Mouse (Mus musculus) ovary, postnatal 10 days (tissue): ENCODE measurements around the gene Fbxl16.
"Not testable (repeated sequence)": the region's sequence is repeated elsewhere in the genome, so short reads cannot be mapped to it uniquely, and the experiment has no call there.

Source experiments
- DNase-seq: peaks from one replicate; pipeline ENCODE4 v3.0.0; 2022; ENCODE audit warnings: low spot score

Gene Fbxl16

DNA sequence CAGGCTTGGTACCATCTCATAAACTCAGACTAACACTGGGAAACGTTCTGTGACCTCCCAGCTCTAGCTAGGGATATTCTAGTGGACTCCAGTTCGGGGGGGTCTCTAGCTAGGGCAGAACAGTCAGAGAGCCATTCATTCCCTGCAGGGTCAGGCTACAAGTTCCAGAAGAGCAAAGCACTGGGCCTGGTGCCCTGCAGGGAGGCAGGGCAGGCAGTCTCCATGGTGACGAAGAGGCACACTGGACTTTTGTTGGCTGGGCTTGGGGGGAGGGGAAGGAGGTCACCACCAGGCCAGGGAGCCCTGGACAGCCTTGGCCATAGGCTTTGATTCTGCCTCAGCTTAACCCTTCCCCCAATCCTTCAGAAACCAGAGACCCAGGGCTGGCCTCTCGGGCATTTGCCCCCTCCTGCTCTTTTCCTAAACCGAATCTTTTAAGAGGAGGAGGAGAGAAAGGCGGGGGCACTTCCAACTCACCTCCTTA, 13.2 kb upstream of the Fbxl16 start, which contains the start of gene AC134908.4:
Gene AC134908.4 (minus strand): TSS at position 51 of the 484 bp plus-strand sequence.
- DNase-seq, result no peak

DNA sequence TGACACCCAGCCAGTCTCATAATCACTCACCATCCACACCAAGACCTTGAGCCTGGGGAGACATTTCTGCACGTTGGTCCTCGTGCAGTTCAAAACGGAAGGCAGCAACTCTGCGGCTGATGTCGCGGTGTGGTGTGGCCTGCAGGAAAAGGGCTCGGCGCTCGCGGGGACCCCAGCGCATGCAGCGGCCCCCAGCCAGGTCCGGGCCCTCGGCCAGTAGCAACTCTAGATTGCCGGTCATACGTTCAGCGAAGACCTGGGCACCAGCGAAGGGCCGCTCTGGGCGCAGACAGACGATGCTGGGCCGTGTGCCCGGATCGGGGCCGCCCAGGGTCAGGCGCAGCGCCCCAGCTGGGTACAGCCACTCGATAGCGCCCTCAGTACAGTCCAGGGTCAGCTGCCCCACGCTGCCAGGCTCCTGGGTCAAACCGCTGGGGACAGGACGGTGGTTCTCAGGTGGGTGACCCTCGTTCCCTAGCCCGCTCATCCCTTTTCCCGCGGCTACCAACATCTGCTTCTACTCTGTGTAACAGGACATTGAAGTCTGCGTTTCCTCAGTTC, 12.6 kb upstream of the Fbxl16 start:
- DNase-seq, result no peak

DNA sequence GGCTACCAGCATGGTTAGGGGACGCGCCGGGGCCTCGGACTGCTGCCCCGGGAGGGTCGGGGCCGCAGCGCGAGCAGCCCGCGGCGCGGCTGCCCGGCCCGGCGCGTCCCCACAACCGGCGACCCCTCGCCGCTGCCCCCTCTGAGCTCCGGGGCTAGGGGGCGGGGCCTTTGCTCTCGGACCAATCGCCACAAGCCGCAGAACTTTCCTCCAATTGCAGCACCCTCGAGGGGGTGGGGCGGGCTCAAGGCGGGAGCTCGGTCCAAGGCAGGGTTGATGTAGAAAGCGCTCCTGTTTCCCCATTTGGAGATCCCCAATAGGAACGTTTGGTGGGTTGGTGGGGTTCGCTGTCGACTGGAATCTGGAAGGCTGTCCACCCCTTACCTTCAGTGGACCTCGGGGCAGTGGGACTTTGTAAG, 11.9 kb upstream of the Fbxl16 start, which contains the start of gene Metrn:
Gene Metrn (minus strand): TSS at position 186 of the 419 bp plus-strand sequence.
- DNase-seq, result peak; percentile 72

DNA sequence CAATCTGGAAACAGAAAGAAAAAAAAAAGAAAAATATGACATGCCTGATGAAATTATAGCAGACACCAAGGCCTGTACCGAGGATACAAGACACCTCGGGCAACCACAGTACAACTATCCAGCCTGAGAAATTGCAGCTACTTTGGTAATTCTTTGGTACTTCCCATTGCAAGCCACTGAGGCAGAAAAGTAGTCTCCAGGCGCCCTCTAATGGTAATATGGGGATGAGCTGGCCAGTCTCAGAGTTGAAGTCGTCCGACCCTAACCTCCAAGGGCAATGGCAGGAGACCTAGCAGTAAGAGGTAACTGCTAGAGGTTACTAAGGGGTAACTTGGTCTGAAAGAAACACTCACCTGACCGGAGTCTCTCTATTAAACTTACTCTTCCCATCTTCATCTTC, 7.9 kb upstream of the Fbxl16 start:
- no peak for DNase-seq

DNA sequence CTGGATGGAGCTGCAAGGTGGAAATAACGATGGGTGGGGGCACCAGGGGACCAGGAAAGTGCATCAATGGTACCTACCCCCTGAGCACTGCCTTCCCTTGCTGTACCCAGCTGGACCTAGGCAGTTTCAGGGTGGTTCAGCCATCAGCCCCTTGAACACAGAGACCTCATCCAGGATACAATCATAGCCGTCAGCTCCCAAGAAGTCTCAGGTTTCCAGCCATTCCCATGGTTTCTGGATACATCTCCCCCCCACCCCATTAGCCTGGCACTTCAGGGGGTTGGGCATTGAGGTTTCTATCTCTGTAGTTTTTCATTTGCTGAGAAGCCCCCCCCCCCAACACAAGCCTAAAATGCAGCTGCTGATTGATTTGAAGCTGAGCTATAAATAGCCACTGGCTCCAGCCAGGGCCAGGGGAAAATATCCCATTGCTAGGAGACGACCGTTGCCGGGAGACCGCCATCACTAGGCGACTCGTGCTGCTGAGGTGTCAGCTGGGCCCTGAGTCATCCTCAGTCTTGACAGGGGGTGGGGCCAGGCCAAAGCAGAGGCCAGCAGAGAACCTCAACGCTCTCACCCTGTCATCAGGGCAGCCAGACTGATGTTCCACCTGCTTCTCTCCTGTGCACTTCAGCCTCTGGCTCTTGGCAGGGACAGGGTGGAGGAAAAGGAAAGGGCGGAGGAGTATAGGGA, 5.9 kb upstream of the Fbxl16 start:
- DNase-seq, result no peak

DNA sequence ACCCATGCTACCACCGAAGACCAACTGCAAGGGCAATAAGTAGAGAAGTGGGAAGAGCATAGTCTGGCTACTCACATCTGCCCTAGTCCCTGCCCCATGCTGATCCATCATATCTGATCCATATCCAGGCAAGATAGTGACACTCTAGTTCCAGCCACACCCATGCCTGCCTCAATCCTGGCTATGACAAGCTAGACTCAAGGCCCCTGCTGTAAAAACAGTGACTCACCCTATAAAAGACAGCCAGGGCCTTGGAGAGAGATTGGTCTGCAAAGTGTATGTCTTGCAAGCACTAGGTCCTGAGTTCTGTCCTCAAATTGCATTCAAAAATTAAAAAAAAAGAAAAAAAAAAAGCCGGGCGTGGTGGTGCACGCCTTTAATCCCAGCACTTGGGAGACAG, 2.4 kb upstream of the Fbxl16 start:
- DNase-seq, result no peak

DNA sequence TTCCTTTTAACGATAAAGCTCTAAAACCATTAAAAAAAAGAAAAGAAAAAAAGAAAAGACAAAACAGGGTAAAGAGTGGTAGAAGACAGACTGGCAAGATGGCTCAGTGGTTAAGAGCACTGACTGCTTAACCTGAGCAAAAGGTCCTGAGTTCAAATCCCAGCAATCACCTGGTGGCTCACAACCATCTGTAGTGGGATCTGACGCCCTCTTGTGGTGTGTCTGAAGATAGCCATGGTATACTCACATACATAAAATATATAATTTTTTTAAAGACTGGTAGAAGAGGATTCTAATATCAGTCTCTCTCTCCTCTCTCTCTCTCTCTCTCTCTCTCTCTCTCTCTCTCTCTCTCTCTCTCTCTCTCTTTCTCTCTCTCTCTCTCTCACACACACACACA, 1.4 kb upstream of the Fbxl16 start:
- DNase-seq, result not testable (repeated sequence)

DNA sequence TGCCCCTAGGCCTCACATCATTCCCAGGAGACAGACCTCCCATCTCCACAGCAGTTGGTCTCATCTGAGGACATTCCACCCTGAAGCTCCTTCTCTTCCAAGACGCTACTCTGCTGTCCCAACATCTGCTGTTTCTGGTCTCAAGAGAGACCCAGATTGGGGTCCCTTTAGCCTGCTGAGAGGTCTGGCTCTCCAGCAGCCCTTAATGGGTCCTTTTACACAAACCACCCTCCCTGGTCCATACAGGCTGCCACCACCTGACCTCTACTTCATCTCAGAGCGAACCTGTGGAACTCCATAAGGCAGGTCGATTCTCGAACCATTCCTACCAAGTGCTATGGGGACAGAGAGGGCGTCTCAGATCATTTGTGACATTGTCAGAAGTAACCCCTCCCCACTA, 857 bp upstream of the Fbxl16 start:
- DNase-seq, result no peak

DNA sequence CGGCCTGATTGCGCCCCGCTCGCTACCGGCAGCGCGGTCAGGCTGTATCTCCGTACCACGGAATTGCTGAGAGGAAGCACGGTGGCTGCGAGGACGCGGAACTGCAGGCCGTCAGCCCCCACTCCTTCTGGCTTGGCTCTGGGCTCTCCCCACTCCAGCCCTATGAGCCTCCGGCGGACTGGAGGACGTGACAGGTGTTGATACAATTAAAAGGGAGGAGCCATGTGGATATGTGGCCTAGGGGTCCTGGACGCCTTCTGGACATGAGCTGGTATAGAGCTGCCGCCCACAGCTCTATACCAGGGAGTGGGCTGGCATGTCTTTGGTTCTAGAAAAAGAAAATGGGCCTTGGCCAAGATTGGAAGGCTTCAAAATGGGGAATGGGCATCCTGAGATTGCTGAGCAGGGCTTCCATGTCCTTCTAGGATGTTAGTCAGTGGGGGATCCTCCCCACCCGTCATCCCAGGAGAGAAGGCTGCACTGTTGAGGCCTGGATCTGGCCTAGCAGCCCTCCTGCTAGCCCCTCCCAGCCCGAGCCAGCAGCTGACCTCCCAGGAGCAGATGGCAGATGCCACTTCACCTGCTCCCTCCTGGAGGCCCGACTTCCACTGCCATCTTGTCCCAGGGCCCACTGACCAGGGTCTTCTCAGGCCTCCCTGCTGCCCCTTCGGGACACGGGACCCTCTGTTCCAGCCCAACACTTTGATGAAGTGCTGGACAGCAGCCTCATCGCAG, 888 bp downstream of the Fbxl16 start:
- no peak for DNase-seq

DNA sequence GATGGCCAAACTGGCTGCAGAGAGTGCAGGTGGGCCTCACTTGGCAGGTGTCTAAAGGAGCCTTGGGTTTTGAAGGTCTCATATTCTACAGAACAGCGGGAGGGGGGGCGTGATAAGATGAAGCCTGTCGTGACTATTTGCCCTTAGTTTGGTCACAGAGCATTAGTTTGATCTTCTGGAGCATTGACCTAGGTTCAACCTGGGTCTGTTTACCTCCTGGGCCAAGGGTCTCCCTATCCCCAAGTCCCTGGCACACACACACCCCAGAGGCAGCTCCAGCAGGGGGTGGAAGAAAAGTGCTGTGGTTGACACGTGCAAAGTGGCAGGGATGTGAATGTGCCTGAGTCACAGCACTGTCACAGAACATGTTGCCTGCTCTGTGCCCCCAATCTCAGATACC, 2.0 kb downstream of the Fbxl16 start:
- DNase-seq, result no peak

DNA sequence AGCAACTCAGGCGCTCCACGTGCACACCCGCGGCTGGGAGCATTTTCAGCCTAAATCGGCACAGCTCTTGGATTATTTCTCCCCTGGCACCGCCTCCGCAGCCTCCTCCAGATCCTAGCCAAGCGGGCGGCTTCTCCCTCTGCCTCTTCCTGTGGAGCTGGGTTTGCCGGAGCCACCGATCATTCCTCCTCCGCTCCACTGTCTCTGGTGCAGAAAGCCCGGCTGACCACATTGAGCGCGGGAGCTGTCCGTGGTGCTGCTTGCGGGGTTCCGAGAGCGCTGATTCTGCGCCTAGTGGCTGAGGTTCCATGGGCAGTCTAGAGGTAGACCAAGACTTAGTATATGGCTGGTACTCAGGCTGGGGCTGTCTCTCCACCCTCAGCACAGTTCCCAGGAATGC, 4.6 kb downstream of the Fbxl16 start:
- peak; percentile 80 for DNase-seq

DNA sequence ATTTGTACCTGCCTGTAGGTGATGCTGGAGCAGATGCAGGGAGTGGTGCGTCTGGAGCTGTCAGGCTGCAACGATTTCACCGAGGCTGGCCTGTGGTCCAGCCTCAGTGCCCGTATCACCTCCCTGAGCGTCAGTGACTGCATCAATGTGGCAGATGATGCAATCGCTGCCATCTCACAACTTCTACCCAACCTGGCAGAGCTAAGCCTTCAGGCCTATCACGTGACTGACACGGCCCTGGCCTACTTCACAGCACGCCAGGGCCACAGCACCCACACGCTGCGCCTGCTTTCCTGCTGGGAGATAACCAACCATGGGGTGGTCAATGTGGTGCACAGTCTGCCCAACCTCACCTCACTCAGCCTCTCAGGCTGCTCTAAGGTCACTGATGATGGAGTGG, 8.8 kb downstream of the Fbxl16 start:
- no peak for DNase-seq

DNA sequence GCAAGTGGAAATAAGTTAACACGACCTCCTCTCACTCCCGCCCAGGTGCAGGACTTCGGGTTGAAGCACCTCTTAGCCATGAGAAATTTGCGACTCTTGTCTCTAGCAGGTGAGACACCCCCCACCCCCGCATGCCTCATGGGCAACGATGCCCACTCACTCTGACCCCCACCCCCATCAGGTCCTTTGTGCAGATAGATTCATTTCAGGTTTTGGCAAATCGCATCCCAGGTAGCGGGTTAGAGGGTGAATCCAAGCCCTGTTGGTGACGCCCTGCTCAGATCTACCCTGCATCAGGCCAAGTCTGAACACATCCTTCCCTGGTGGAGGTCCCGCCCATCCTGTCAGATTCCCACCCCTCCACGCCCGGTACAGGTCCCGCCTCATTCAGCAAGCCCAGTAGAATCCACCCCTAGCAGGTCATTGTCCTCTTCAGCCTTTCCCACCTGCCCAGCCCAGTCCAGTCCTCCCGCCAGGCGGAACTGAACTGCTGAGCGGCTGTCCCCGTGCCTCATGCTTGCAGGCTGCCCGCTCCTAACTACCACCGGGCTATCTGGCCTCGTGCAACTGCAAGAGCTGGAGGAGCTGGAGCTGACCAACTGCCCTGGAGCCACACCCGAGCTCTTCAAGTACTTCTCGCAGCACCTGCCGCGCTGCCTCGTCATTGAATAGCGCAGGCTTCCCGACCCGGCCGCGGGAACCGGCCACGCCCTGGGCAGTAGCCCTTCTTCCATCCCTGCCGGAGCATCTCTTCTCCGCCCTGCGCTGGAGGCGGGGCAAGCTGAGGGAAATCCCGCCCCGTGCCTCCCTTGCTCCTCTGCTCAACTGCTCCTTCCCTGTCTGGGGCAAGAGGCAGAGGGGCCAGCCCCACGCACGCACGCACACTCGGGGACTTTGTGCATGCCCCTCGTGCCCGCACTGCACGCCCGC, 10.2 kb downstream of the Fbxl16 start:
- DNase-seq, result no peak

DNA sequence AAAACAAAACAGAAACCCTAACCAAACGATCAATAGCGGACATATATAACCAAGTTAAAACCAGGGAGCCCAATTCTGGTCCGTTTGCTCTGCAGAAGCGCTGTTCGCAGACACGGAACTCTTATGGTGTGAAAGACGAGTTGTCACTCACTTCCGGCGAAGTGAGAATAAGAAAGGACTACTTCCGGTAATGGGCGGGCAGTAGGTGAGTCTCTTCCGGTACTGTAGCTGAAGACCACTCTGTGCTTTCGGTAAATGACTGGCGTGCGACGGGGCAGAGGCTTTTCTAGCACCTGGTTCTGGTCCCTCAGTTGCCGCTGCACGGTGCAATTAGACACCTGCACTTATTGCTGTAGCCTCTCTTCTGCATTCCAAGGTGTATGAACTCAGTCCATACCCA, 14.6 kb downstream of the Fbxl16 start, which contains the start of gene Wdr24:
Gene Wdr24 (plus strand): TSS at position 176 of the 400 bp plus-strand sequence.
- peak; percentile 53 for DNase-seq

DNA sequence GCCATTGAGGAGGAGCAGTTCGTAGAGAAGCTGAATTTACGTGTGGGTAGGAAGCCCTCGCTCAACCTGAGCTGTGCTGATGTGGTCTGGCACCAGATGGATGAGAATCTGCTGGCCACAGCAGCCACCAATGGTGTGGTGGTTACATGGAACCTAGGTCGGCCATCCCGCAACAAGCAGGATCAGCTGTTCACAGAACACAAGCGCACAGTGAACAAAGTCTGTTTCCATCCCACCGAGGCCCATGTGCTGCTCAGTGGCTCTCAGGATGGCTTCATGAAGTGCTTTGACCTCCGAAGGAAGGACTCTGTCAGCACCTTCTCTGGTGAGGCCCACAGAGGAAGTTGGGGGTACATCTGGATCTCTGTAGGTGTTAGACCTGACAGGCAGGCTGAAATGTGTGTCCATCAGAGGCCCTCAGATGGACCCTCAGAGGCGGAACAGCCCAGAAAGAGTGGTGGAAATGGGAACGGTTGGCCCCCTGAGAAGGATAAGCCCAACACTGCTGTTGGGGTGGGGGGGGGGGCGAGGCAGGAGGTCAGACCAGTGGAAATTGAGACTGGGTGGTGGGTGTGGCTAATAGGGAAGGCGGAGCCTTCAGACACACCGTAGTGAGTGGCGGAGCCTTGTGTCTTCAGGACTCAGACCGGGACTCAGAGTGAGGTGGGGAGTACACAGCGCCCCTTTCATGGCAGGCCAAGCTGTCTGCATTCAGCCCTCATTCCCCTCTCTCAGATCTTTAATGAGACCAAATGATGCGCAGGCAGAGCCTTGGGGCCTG, 15.7 kb downstream of the Fbxl16 start:
- no peak for DNase-seq

DNA sequence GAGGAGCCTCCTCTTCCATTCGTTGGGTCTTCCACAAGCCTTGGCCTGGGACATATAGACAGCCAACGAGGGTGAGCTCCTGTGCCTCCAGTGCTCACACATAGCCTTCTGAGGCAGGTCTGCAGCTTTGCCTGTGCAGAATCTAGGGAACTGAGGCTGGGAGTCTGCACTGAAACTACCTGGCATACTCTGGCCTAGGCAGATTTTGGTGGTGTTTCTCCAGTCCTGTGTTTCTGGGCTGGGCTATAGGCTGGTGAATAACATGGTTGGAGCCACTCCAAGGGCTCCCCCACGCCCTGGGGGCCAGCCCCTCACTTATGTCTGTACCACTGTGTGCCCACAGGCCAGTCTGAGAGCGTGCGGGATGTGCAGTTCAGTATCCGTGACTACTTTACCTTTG, 16.4 kb downstream of the Fbxl16 start:
- DNase-seq, result no peak

DNA sequence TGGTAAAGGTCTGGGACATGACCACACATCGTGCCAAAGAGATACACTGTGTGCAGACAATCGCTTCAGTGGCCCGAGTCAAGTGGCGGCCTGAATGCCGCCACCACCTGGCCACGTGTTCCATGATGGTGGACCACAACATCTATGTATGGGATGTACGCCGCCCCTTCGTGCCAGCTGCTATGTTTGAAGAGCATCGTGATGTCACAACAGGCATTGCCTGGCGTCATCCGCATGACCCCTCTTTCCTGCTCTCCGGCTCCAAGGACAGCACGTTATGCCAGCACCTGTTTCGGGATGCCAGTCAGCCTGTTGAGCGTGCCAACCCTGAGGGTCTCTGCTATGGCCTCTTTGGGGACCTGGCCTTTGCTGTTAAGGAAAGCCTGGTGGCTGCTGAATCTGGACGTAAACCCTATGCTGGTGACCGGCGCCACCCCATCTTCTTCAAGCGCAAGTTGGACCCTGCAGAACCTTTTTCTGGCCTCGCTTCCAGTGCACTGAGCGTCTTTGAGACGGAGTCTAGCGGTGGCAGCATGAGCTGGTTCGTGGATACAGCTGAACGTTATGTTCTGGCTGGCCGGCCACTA, 17.2 kb downstream of the Fbxl16 start:
- no peak for DNase-seq

DNA sequence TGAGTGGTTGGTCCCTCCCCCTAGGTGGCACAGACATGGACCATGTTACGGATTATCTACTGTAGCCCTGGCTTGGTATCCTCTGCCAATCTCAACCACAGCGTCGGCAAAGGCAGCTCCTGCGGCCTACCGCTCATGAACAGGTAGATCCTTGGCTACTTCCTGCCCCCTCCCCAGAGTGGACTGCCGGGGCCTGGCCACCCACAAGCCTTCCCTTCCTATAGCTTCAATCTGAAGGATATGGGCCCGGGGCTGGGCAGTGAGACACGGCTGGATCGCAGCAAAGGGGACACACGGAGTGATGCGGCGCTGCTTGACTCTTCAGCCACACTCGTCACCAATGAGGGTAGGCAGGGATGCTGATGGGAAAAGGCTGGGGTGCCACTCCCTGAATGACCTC, 18.1 kb downstream of the Fbxl16 start:
- DNase-seq, result no peak

DNA sequence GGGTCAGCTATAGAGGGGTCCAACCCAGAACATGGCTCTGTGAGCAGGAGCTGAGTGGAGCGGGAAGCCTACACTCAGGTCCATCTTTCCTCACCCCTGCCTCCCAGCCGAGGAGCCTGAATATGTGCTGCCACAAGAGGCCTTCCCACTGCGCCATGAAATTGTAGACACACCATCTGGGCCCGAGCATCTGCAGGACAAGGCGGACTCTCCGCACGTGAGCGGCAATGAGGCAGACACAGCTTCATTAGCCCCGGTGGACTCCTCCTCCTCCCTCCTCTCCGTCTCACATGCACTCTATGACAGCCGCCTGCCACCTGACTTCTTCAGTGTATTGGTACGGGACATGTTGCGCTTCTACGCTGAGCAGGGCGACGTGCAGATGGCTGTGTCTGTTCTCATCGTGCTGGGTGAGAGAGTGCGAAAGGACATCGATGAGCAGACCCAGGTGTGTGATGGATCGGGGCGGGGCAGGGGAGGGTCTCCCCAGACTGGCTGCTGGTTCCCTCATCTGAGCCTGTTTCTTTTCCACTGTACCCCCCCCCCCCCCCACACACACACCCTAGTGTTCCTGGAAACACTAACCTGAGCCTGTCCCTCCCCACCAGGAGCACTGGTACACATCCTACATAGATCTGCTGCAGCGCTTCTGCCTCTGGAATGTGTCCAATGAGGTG, 18.8 kb downstream of the Fbxl16 start:
- no peak for DNase-seq

DNA sequence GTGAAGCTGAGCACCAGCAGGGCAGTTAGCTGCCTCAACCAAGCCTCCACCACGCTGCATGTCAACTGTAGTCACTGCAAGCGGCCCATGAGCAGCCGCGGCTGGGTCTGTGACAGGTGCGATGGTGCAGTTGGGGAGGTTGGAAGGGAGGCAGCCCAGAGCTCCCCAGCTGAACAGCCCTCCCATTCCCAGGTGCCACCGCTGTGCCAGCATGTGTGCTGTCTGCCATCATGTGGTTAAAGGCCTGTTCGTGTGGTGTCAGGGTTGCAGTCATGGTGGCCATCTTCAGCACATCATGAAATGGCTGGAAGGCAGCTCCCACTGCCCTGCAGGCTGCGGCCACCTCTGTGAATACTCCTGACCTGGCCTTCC, 19.3 kb downstream of the Fbxl16 start:
- no peak for DNase-seq
